Mouse (Mus musculus): ENCODE measurements around the gene Mt4.

The Mt4 gene

GRCm38 (mm10) chr8:94136933-94137332, at the start of gene Mt4:
Gene Mt4, plus strand, starts transcription at chr8:94137197.
- no peak for DNase-seq (ENCODE audit: low spot score)

GRCm38 (mm10) chr8:94087964-94088363, 49.0 kb upstream of the Mt4 start:
- DNase-seq (ENCODE audit: low spot score), result no peak

- no peak for DNase-seq (ENCODE audit: low spot score)
Observed at GRCm38 (mm10) chr8:94089715-94090114, 47.3 kb upstream of the Mt4 start.

GRCm38 (mm10) chr8:94092848-94093247, 44.1 kb upstream of the Mt4 start:
- DNase-seq (ENCODE audit: low spot score), result no peak

- DNase-seq (ENCODE audit: low spot score), result no peak
Observed at GRCm38 (mm10) chr8:94094281-94094680, 42.7 kb upstream of the Mt4 start.

- peak; percentile 99 for DNase-seq (ENCODE audit: low spot score)
Observed at GRCm38 (mm10) chr8:94098081-94098974, 38.7 kb upstream of the Mt4 start, which contains the start of gene Bbs2. Gene Bbs2, minus strand, starts transcription at chr8:94098928.

- no peak for DNase-seq (ENCODE audit: low spot score)
Observed at GRCm38 (mm10) chr8:94098996-94099395, 38.0 kb upstream of the Mt4 start.

- peak; percentile 46 for DNase-seq (ENCODE audit: low spot score)
Observed at GRCm38 (mm10) chr8:94104146-94104545, 32.9 kb upstream of the Mt4 start.

GRCm38 (mm10) chr8:94107871-94108270, 29.1 kb upstream of the Mt4 start:
- peak; percentile 58 for DNase-seq (ENCODE audit: low spot score)

- DNase-seq (ENCODE audit: low spot score), result no peak
Observed at GRCm38 (mm10) chr8:94109396-94109795, 27.6 kb upstream of the Mt4 start.

GRCm38 (mm10) chr8:94109835-94110234, 27.2 kb upstream of the Mt4 start:
- no peak for DNase-seq (ENCODE audit: low spot score)

- DNase-seq (ENCODE audit: low spot score), result no peak
Observed at GRCm38 (mm10) chr8:94110526-94111177, 26.3 kb upstream of the Mt4 start.

- DNase-seq (ENCODE audit: low spot score), result no peak
Observed at GRCm38 (mm10) chr8:94113435-94113834, 23.6 kb upstream of the Mt4 start.

- no peak for DNase-seq (ENCODE audit: low spot score)
Observed at GRCm38 (mm10) chr8:94113972-94114371, 23.0 kb upstream of the Mt4 start.

GRCm38 (mm10) chr8:94118776-94119430, 18.1 kb upstream of the Mt4 start:
- no peak for DNase-seq (ENCODE audit: low spot score)

- DNase-seq (ENCODE audit: low spot score), result no peak
Observed at GRCm38 (mm10) chr8:94121625-94122024, 15.4 kb upstream of the Mt4 start.

- no peak for DNase-seq (ENCODE audit: low spot score)
Observed at GRCm38 (mm10) chr8:94122711-94123468, 14.1 kb upstream of the Mt4 start.

GRCm38 (mm10) chr8:94127711-94128110, 9.3 kb upstream of the Mt4 start:
- no peak for DNase-seq (ENCODE audit: low spot score)

GRCm38 (mm10) chr8:94129133-94129789, 7.7 kb upstream of the Mt4 start:
- DNase-seq (ENCODE audit: low spot score), result no peak

- no peak for DNase-seq (ENCODE audit: low spot score)
Observed at GRCm38 (mm10) chr8:94130126-94130525, 6.9 kb upstream of the Mt4 start.

GRCm38 (mm10) chr8:94132096-94132495, 4.9 kb upstream of the Mt4 start:
- DNase-seq (ENCODE audit: low spot score), result no peak

All from ovary, postnatal 36 days (tissue).